Mouse (Mus musculus): ENCODE measurements around the gene Jagn1.

DNA sequence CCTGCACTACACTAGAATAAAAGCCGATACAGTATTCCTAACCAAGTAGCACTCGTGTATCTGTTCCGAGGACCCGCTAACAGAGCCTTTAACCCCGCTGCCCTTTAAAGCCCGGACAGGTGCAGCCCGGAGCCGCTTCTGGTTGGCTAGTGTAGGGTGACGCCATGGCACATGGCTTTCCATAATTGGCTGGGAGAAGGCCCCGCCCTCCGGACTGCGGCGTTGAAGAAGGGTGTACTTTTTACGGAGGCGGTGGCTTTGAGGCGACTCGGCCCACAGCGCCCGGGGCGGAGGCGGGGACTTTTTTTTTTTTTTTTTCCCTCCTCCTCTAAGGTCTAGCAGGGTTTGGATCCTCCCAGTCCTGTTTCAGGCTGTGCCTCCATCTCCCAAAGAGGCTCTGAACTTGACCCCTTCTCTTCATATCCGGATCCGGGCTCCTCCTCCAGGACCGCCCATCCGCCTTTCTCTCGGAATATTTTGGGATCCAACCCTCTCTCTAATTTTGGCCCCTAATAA lies 40.8 kb downstream of the Jagn1 start, which contains the start of gene Creld1:
- no peak for TF ChIP-seq CTCF (IDR thresholded peaks at IDR 0.05; ENCODE audit: insufficient read depth, low read depth, low read length)
- TF ChIP-seq POLR2A (IDR thresholded peaks at IDR 0.05; ENCODE audit: insufficient read depth, low read depth, low read length), result no peak; the same call in 1 of the 2 replicates

Data from olfactory bulb, adult 2 months (tissue).